Mouse (Mus musculus) testis, adult 2 months (tissue): ENCODE data around the gene Ppp1r12b. TPM values are rescaled to one million over a fixed set of nuclear protein-coding genes. Genes with fewer than 3 reads are reported as not detected.
"Not testable (repeated sequence)": the region's sequence is repeated elsewhere in the genome, so short reads cannot be mapped to it uniquely, and the experiment has no call there.

ENCODE experiments used
- H3K27ac ChIP-seq: fragments of 200-500 bp; 2 replicates; pipeline ENCODE4 v1.5.1; 2012; ENCODE audit warnings: low read depth, low read length; ENCODE audit not compliant: control insufficient read depth, insufficient read depth
- H3K27me3 ChIP-seq: fragments of 200-500 bp; 2 replicates; pipeline ENCODE4 v1.6.1; 2012; ENCODE audit warnings: mild to moderate bottlenecking, low read length, moderate library complexity; ENCODE audit not compliant: control insufficient read depth, insufficient read depth
- H3K36me3 ChIP-seq: fragments of 200-500 bp; 2 replicates; pipeline ENCODE4 v1.6.1; 2012; ENCODE audit warnings: mild to moderate bottlenecking, low read length; ENCODE audit not compliant: control insufficient read depth, insufficient read depth
- H3K4me1 ChIP-seq: fragments of 200-500 bp; 2 replicates; pipeline ENCODE4 v1.6.1; 2012; ENCODE audit warnings: low read length; ENCODE audit not compliant: control insufficient read depth, insufficient read depth
- H3K4me3 ChIP-seq: fragments of 200-500 bp; 2 replicates; pipeline ENCODE4 v1.5.1; 2012; ENCODE audit warnings: low read depth, mild to moderate bottlenecking, low read length, moderate library complexity, mixed read lengths; ENCODE audit not compliant: control insufficient read depth
- CTCF ChIP-seq: fragments of 200-500 bp; IDR thresholded peaks from 2 replicates; pipeline ENCODE4 v1.5.1; 2012; ENCODE audit warnings: low read depth, mild to moderate bottlenecking, inconsistent platforms, low read length, moderate library complexity; ENCODE audit not compliant: control insufficient read depth, insufficient read depth, insufficient replicate concordance
- POLR2A ChIP-seq: fragments of 200-500 bp; IDR thresholded peaks from 2 replicates; pipeline ENCODE4 v1.6.1; 2012; ENCODE audit warnings: low read depth, mild to moderate bottlenecking, inconsistent platforms, low read length, moderate library complexity; ENCODE audit not compliant: control insufficient read depth
- polyA plus RNA-seq: library from polyadenylated mRNA; depleted of rRNA; stranded (reverse); fragments of >200 nt; gene quantifications from 2 replicates; pipeline ENCODE4 v1.2.3, GENCODE M21; 2012

Ppp1r12b gene
- polyA plus RNA-seq, 1 experiment = 7.1 TPM

DNA sequence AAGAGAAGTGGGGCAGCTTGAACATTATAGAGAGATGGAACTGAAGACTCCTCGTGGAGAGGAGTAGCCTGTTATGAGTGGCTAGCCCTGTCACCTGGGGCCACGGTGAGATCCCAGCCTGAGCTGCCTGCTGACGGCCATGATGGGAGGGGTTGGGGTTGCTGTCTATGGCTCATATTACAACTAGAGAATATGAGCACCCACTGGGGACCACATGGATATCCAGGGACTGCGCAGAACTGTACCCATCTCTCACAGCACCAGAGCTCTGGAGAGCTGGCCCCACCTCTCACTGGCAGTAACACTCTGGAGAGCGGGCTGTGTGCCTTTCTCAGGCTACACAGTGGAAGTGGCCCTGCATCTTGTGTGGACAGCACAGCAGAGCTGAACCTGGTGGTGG is 104.5 kb downstream of the Ppp1r12b start:
- no peaks in the 10 kb centered on the region for H3K36me3 ChIP-seq

GRCm38 (mm10) chr1:134850361-134850760 is 105.4 kb downstream of the Ppp1r12b start:
- Histone ChIP-seq H3K4me3 (no peak overlapping the region), H3K27me3 (no peaks in the 10 kb centered on the region), H3K4me1 (no peaks in the 10 kb centered on the region), H3K36me3 (no peaks in the 10 kb centered on the region), H3K27ac (no peak overlapping the region)
- TF ChIP-seq POLR2A (no peak), CTCF (no peak)

More for the DNA sequence above, 104.5 kb downstream of the Ppp1r12b start:
- Histone ChIP-seq H3K4me3 (no peak overlapping the region), H3K27ac (no peak overlapping the region), H3K4me1 (no peaks in the 10 kb centered on the region), H3K27me3 (no peaks in the 10 kb centered on the region)
- TF ChIP-seq POLR2A = no peak
- TF ChIP-seq CTCF = no peak

DNA sequence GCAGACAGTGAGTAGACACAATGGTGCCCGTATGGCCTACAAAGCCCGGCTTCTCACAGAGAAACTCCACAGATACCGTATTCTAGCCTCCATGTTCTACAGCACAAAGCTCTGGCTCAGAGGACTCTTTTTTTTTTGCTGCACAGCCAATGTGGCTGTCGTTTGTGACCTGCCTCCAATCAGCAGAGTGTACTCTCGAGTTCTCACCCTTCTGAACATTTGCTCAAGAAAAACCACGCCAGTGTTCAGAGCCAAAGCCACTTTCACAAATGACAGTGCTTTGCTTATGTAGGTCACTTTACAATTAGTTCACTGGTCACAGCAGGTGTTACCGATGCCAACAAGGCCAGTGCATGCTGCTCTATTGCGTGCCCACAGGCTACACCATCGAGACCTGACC is 107.9 kb downstream of the Ppp1r12b start:
- TF ChIP-seq POLR2A (no peak), CTCF (no peak)
- no peak overlapping the region for H3K4me3 ChIP-seq
- no peak overlapping the region for H3K27ac ChIP-seq
- H3K27me3 ChIP-seq = no peaks in the 10 kb centered on the region
- H3K4me1 ChIP-seq = no peaks in the 10 kb centered on the region
- H3K36me3 ChIP-seq = no peaks in the 10 kb centered on the region

GRCm38 (mm10) chr1:134846295-134846988 is 109.3 kb downstream of the Ppp1r12b start:
- Histone ChIP-seq H3K27ac (no peak overlapping the region), H3K4me3 (no peak overlapping the region), H3K4me1 (no peaks in the 10 kb centered on the region), H3K27me3 (no peaks in the 10 kb centered on the region), H3K36me3 (no peaks in the 10 kb centered on the region)
- TF ChIP-seq CTCF (no peak), POLR2A (no peak)

DNA sequence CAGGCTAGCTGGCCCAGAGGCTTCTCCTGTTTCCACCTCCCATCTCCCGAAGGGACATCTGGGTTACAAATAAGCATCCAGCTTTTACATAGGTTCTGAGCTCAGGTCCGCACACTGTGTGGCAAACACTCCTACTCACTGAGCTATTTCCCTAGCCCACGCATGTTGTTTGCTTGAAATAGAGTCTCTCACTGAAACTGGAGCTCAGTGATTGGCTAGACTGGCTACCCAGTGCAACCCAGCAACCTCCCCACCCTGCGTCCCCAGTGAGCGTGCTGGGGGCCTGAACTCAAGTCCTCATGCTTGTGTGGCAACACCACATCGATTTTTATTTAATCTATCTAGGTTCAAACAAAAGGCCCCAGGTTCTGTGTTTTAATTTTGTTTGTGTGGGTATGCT is 112.4 kb downstream of the Ppp1r12b start:
- no peak for TF ChIP-seq POLR2A
- TF ChIP-seq CTCF = no peak
- H3K36me3 ChIP-seq = no peaks in the 10 kb centered on the region
- no peak overlapping the region for H3K27ac ChIP-seq
- no peak overlapping the region for H3K4me3 ChIP-seq
- H3K27me3 ChIP-seq = no peaks in the 10 kb centered on the region
- H3K4me1 ChIP-seq = no peaks in the 10 kb centered on the region

DNA sequence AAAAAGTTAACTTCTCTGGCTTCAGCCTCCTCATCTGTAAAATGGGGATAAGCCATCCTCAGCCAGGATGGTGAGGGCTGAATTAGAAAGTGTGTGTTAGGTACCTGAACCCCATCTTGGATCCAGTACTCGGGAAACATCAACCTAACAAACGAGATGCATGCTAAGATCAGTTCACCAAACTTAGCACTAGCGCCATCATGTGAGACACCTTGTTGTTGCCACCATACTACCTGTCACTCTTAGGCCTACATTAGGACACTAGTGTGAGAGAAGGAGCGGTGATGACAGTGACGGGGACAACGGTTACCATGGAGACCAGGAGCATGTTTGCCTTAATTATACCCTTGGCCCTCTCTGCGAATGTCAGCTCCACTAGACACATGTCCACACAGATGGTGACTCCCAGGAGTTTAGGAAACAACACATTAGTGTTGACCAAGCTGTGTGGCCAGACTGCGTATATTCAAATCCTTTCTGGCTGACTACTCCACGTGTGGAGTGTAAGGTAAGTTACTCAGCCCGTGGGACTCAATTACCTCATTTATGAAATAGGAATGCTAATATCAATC is 118.7 kb downstream of the Ppp1r12b start:
- H3K4me1 ChIP-seq = no peaks in the 10 kb centered on the region
- no peak overlapping the region for H3K27ac ChIP-seq
- no peak for TF ChIP-seq POLR2A
- TF ChIP-seq CTCF = no peak
- no peaks in the 10 kb centered on the region for H3K27me3 ChIP-seq
- no peak overlapping the region for H3K4me3 ChIP-seq
- no peaks in the 10 kb centered on the region; the same call in none of the 2 replicates for H3K36me3 ChIP-seq

DNA sequence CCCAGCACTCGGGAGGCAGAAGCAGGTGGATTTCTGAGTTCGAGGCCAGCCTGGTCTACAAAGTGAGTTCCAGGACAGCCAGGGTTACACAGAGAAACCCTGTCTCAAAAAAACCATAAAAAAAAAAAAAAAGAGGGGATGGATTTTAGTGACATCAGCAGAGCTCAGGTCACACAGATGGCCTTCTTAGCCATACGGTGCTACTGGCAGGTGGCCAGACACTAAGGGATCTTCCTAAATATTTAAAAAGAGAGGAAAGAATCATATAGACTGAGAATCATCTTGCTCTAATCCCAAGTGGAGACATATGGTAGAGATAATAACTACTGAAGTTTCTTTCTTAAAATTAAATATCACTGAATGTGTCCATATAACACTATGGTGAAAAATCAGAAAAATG is 124.9 kb downstream of the Ppp1r12b start:
- not testable (repeated sequence) for H3K4me3 ChIP-seq, H3K36me3 ChIP-seq, H3K4me1 ChIP-seq, H3K27ac ChIP-seq, H3K27me3 ChIP-seq
